Mouse (Mus musculus) forebrain, postnatal 0 days (tissue): ENCODE results near the gene Pbld2. TPM values are rescaled to one million over a fixed set of nuclear protein-coding genes. Genes with fewer than 3 reads are reported as not detected.

Source experiments
- ATAC-seq: fragments of 200-750 bp; cut with Nextera tagmentation; 2 replicates; pipeline ENCODE4 v1.8.0; 2017; ENCODE audit warnings: mild to moderate bottlenecking, moderate library complexity
- DNase-seq: peaks from one replicate; pipeline ENCODE4 v3.0.0-alpha.2; 2015
- H3K27ac ChIP-seq: fragments of 300-500 bp; sonication (generic); 2 replicates; pipeline ENCODE4 v1.5.1; 2014; ENCODE audit warnings: low read depth, mild to moderate bottlenecking, antibody characterized with exemption, low read length, moderate library complexity, mixed read lengths
- H3K27me3 ChIP-seq: fragments of 300-500 bp; sonication (generic); 2 replicates; pipeline ENCODE4 v1.6.1; 2014; ENCODE audit warnings: mild to moderate bottlenecking, low read length, mixed read lengths; ENCODE audit not compliant: insufficient read depth
- H3K36me3 ChIP-seq: fragments of 300-500 bp; sonication (generic); 2 replicates; pipeline ENCODE4 v1.6.1; 2014; ENCODE audit warnings: mild to moderate bottlenecking, moderate library complexity; ENCODE audit not compliant: insufficient read depth
- H3K4me1 ChIP-seq: fragments of 300-500 bp; sonication (generic); 2 replicates; pipeline ENCODE4 v1.6.1; 2014; ENCODE audit warnings: antibody characterized with exemption; ENCODE audit not compliant: insufficient read depth
- H3K4me2 ChIP-seq: fragments of 300-500 bp; sonication (generic); 2 replicates; pipeline ENCODE4 v1.6.1; 2014; ENCODE audit warnings: low read depth, mild to moderate bottlenecking, moderate library complexity
- H3K4me3 ChIP-seq: fragments of 300-500 bp; sonication (generic); 2 replicates; pipeline ENCODE4 v1.5.1; 2014; ENCODE audit warnings: low read depth, low read length, mixed read lengths
- H3K9ac ChIP-seq: fragments of 300-500 bp; sonication (generic); 2 replicates; pipeline ENCODE4 v1.6.1; 2014; ENCODE audit warnings: mild to moderate bottlenecking
- H3K9me3 ChIP-seq: fragments of 300-500 bp; sonication (generic); 2 replicates; pipeline ENCODE4 v1.6.1; 2016; ENCODE audit warnings: low read length
- CTCF ChIP-seq: sonication (generic); IDR thresholded peaks from 2 replicates; pipeline ENCODE4 v1.5.1; 2016; ENCODE audit warnings: antibody characterized with exemption, control low read depth, low read depth
- WGBS: fragments of 180-500 bp; shearing (Covaris S2); extraction: QIAGEN DNeasy Blood & Tissue Kit; methylation state at CpG from one replicate; pipeline ENCODE4 v1.1.7; 2014; 5-methylcytosine and 5-hydroxymethylcytosine counted together
- polyA plus RNA-seq: library from polyadenylated mRNA; unstranded; fragments of >200 nt; fragmentation: Nextera tagmentation; extraction: Ambion mirVana; gene quantifications from 2 replicates; pipeline ENCODE4 v1.2.1, GENCODE M21; 2015
- total RNA-seq: library from RNA; depleted of rRNA; stranded (reverse); fragments of >200 nt; gene quantifications from 2 replicates; pipeline ENCODE4 v1.2.3, GENCODE M21; 2014; rRNA removed

Pbld2 gene
- total and polyA plus RNA-seq, 2 experiments from 2014 or later: 0.73 to 1.3 TPM

DNA sequence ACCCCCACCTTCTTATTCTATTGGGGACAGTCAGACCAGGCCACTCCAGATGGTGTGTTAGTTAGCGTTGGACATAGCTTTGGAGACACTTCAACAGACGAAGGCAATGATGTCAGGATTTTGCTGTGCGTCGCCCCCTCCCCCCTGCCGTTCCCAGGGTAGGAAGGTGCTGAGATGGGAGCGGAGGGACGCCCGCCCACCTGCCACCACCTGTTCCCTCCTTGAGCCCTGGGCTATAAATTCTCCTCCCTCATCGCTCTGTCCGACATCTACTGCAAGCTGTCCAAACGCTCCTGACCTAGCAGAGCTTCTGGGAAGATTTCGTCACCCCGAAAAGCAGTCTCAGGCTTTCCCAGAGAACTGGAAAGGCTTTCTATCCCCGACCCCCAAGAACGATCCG, 75.4 kb downstream of the Pbld2 start, which contains the start of gene Atoh7:
Atoh7 (plus strand) TSS at position 131 of the 400 bp plus-strand sequence.
- TF ChIP-seq CTCF: no peak
- ATAC-seq (no peak), DNase-seq (no peak)
- H3K36me3 ChIP-seq: no peaks in the 10 kb centered on the region
- H3K27me3 ChIP-seq: no peaks in the 10 kb centered on the region
- H3K4me1 ChIP-seq: no peaks in the 10 kb centered on the region
- no peaks in the 10 kb centered on the region for H3K9me3 ChIP-seq
- 3% methylated on average over 16 of the region's 16 CpGs for WGBS
- peak within 1 kb of the TSS; percentile 94 for H3K4me2 ChIP-seq
- peak within 1 kb of the TSS; percentile 63 for H3K4me3 ChIP-seq
- peak within 1 kb of the TSS; percentile 74 for H3K9ac ChIP-seq
- no peak within 1 kb of the TSS for H3K27ac ChIP-seq

DNA sequence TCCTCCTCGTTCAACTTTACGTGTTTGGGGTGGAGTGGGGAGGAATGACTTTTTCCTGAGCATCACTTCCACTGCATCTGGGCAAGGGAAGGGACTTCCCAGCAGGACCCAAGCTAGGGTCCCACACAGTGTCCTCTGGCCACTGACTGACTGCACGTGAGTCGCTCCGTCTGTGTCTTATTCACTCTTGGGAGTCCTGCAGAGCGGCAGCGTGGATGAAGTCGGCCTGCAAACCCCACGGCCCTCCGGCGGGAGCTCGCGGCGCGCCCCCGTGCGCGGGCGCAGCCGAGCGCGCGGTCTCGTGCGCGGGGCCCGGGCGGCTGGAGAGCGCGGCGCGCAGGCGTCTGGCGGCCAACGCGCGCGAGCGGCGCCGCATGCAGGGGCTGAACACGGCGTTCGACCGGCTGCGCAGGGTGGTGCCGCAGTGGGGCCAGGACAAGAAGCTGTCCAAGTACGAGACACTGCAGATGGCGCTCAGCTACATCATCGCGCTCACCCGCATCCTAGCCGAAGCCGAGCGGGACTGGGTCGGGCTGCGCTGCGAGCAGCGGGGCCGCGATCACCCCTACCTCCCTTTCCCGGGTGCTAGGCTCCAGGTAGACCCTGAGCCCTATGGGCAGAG, 75.9 kb downstream of the Pbld2 start:
- H3K4me3 ChIP-seq: peak overlapping the region; percentile 63
- peak overlapping the region; percentile 74 for H3K9ac ChIP-seq
- peak overlapping the region; percentile 94 for H3K4me2 ChIP-seq
- H3K27me3 ChIP-seq: no peaks in the 10 kb centered on the region
- H3K27ac ChIP-seq: no peak overlapping the region
- no peaks in the 10 kb centered on the region for H3K9me3 ChIP-seq
- DNase-seq: peak; percentile 80
- 6% methylated on average over 62 of the region's 62 CpGs for WGBS
- peak; percentile 94 for ATAC-seq
- TF ChIP-seq CTCF: no peak
- no peaks in the 10 kb centered on the region for H3K4me1 ChIP-seq
- H3K36me3 ChIP-seq: no peaks in the 10 kb centered on the region

DNA sequence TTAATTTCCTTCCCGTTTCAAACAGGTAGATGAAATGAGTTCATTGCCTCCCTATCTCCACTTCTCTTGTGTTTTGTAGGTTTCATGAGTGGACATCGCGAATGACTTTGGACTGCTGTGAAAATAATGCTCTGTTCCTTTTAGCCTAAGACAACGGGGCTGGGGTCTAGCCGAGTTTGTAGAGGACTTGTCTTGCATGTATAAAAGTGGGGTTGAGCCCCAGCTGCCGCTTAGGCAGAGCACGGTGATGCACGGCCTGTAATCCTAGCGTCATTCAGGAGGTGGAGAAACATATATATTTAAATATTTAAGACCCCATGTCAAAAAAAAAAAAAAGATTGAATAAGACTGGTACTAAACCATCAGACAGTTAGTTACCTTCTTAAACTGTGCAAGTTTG, 76.5 kb downstream of the Pbld2 start:
- Histone ChIP-seq H3K27ac (no peak overlapping the region), H3K36me3 (no peaks in the 10 kb centered on the region), H3K4me2 (peak overlapping the region; percentile 94), H3K9me3 (no peaks in the 10 kb centered on the region), H3K4me1 (no peaks in the 10 kb centered on the region), H3K27me3 (no peaks in the 10 kb centered on the region), H3K4me3 (peak overlapping the region; percentile 63), H3K9ac (peak overlapping the region; percentile 74)
- DNase-seq (peak; percentile 35), ATAC-seq (peak; percentile 60)
- 9% methylated on average over 9 of the region's 9 CpGs for WGBS
- TF ChIP-seq CTCF: no peak

Other genes starting within 250 kb of the Pbld2 start
- gene Ccar1, start 232.0 kb upstream of the Pbld2 start, total RNA-seq: 64.0 and 94.1 TPM in 2 replicates
- 62.2 and 74.7 TPM in 2 replicates for gene Ccar1, start 232.0 kb upstream of the Pbld2 start, polyA plus RNA-seq
- gene Tet1, start 115.3 kb upstream of the Pbld2 start, total RNA-seq: 26.2 and 32.7 TPM in 2 replicates
- gene Tet1, start 115.3 kb upstream of the Pbld2 start, polyA plus RNA-seq: 17.2 and 32.1 TPM in 2 replicates
- gene Slc25a16, start 103.7 kb upstream of the Pbld2 start, total RNA-seq: 23.1 and 25.1 TPM in 2 replicates
- gene Slc25a16, start 103.7 kb upstream of the Pbld2 start, polyA plus RNA-seq: 10.4 and 15.1 TPM in 2 replicates
- 2.8 and 2.9 TPM in 2 replicates for gene Dna2, start 77.3 kb upstream of the Pbld2 start, total RNA-seq
- gene Dna2, start 77.3 kb upstream of the Pbld2 start, polyA plus RNA-seq: 1.8 and 2.0 TPM in 2 replicates
- 50.9 and 55.6 TPM in 2 replicates for gene Rufy2, start 44.1 kb upstream of the Pbld2 start, total RNA-seq
- 43.7 and 58.6 TPM in 2 replicates for gene Rufy2, start 44.1 kb upstream of the Pbld2 start, polyA plus RNA-seq
- gene Hnrnph3, start 98 bp upstream of the Pbld2 start, total RNA-seq: 18.1 and 19.6 TPM in 2 replicates
- 62.4 and 76.9 TPM in 2 replicates for gene Hnrnph3, start 98 bp upstream of the Pbld2 start, polyA plus RNA-seq
- not detected in 2 replicates for gene Pbld1, start 35.8 kb downstream of the Pbld2 start, total RNA-seq
- 0.27 and 0.59 TPM in 2 replicates for gene Pbld1, start 35.8 kb downstream of the Pbld2 start, polyA plus RNA-seq
- 0.15 and 0.71 TPM in 2 replicates for gene Atoh7, start 75.3 kb downstream of the Pbld2 start, total RNA-seq
- gene Atoh7, start 75.3 kb downstream of the Pbld2 start, polyA plus RNA-seq: 3.3 and 4.8 TPM in 2 replicates
- 0.62 and 1.2 TPM in 2 replicates for gene Mypn, start 179.6 kb downstream of the Pbld2 start, total RNA-seq
- gene Mypn, start 179.6 kb downstream of the Pbld2 start, polyA plus RNA-seq: 0.36 and 0.67 TPM in 2 replicates
- gene Herc4, start 219.5 kb downstream of the Pbld2 start, total RNA-seq: 44.4 and 49.3 TPM in 2 replicates
- 17.8 and 21.3 TPM in 2 replicates for gene Herc4, start 219.5 kb downstream of the Pbld2 start, polyA plus RNA-seq